Mouse (Mus musculus) G1E-ER4 (cell line): ENCODE data around the gene S100a5. TPM values are rescaled to one million over a fixed set of nuclear protein-coding genes. Genes with fewer than 3 reads are reported as not detected.

Experiments used
- GATA1 ChIP-seq: IDR thresholded peaks from one replicate; pipeline ENCODE4 v1.8.0; 2012; ENCODE audit warnings: low read length, inconsistent platforms
- polyA plus RNA-seq: library from polyadenylated mRNA; stranded (reverse); fragments of >175 nt; gene quantifications from 2 replicates; pipeline ENCODE4 v1.2.3, GENCODE M21; 2012

Gene S100a5
- polyA plus RNA-seq, 1 experiment = not detected

- no peak for TF ChIP-seq GATA1
These were observed 4.5 kb downstream of the S100a5 start, which contains the start of gene S100a6 for GRCm38 (mm10) chr3:90612728-90613291. Gene S100a6, plus strand, starts transcription at chr3:90612882.

- no peak for TF ChIP-seq GATA1
These were observed 5.3 kb downstream of the S100a5 start for GRCm38 (mm10) chr3:90613461-90614147.

GRCm38 (mm10) chr3:90614148-90614530 is 5.8 kb downstream of the S100a5 start:
- no peak for TF ChIP-seq GATA1

- no peak for TF ChIP-seq GATA1
These were observed 6.4 kb downstream of the S100a5 start for GRCm38 (mm10) chr3:90614611-90615251.

- no peak for TF ChIP-seq GATA1
These were observed 7.1 kb downstream of the S100a5 start for GRCm38 (mm10) chr3:90615415-90615814.

GRCm38 (mm10) chr3:90615911-90616310 is 7.6 kb downstream of the S100a5 start:
- TF ChIP-seq GATA1 = no peak

- TF ChIP-seq GATA1 = no peak
These were observed 9.3 kb downstream of the S100a5 start for GRCm38 (mm10) chr3:90617586-90617985.

- TF ChIP-seq GATA1 = no peak
These were observed 13.2 kb downstream of the S100a5 start for GRCm38 (mm10) chr3:90621552-90621951.

GRCm38 (mm10) chr3:90623435-90624071 is 15.2 kb downstream of the S100a5 start:
- TF ChIP-seq GATA1 = no peak

GRCm38 (mm10) chr3:90625496-90625895 is 17.2 kb downstream of the S100a5 start:
- TF ChIP-seq GATA1 = no peak

- no peak for TF ChIP-seq GATA1
These were observed 18.1 kb downstream of the S100a5 start for GRCm38 (mm10) chr3:90626266-90627021.

GRCm38 (mm10) chr3:90627366-90627765 is 19.0 kb downstream of the S100a5 start:
- TF ChIP-seq GATA1 = no peak

GRCm38 (mm10) chr3:90627807-90628206 is 19.5 kb downstream of the S100a5 start:
- TF ChIP-seq GATA1 = no peak

GRCm38 (mm10) chr3:90629298-90629697 is 21.0 kb downstream of the S100a5 start:
- no peak for TF ChIP-seq GATA1

- no peak for TF ChIP-seq GATA1
These were observed 23.7 kb downstream of the S100a5 start for GRCm38 (mm10) chr3:90631984-90632383.
